Mouse (Mus musculus) mesoderm, embryonic 11.5 days (tissue): ENCODE measurements around the gene Vps36.
A peak's percentile ranks its signal among the peaks of the same experiment; 100 is the strongest.

Experiments used
- DNase-seq: peaks from one replicate; pipeline ENCODE4 v3.0.0-alpha.2; 2012; ENCODE audit warnings: low read depth, low spot score

The Vps36 gene

DNA sequence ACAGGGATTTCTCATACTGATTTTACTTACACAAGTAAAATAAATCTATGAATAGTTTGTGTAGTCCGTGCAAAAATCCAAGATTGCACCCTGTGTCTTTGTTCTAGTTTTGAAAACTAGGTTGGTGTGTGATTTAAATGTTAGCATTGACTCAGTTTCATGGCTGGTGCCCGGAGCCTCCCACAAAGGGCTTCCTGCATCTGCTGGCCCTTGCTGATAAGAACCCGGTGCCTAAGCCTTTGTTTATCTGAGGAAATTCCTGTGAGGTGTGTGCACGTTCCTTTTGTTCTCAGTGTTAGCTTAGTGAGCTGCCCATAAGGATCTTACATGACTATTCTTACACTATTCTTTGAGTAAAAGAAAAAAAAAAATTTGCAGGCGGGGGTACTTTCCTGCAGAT lies 16.4 kb downstream of the Vps36 start:
- DNase-seq: no peak

DNA sequence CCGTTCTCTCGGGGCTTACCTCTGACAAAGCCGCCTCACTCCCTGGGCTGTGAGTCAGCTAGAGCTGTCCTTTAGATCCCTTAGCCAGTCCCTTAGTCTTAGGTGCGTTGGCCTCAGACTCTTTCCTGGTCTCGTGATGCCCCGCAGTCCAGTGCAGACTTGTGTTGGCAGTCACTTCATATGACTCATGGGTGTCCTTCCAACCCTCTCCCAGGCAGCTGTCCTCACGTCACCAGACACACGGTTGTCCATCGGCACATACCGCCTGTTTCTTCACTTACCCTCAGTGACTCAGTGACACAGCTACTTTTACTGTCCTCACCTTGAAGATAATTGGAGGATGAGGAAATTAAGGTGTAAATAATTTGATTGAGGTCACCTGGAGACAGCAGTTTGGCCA lies 22.2 kb downstream of the Vps36 start:
- DNase-seq: no peak

DNA sequence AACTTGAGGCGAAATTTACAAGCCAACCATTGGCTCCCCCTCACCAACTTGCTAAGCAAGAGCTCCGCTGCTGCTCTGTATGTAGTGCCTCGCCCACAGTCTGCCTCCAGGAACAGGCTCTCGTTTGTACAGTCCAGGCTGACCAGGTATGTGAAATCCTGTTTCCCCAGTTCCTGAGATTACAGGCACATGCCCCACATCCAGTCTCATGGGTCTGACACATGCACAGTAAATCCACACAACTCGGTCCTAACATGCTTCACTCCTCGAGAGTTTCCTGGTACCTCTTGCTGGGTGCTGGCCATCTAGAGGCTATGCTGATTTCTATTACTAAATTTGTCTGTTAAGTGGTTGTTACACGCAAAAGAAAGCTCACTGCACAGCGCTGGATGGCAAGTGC lies 33.8 kb downstream of the Vps36 start:
- no peak for DNase-seq

DNA sequence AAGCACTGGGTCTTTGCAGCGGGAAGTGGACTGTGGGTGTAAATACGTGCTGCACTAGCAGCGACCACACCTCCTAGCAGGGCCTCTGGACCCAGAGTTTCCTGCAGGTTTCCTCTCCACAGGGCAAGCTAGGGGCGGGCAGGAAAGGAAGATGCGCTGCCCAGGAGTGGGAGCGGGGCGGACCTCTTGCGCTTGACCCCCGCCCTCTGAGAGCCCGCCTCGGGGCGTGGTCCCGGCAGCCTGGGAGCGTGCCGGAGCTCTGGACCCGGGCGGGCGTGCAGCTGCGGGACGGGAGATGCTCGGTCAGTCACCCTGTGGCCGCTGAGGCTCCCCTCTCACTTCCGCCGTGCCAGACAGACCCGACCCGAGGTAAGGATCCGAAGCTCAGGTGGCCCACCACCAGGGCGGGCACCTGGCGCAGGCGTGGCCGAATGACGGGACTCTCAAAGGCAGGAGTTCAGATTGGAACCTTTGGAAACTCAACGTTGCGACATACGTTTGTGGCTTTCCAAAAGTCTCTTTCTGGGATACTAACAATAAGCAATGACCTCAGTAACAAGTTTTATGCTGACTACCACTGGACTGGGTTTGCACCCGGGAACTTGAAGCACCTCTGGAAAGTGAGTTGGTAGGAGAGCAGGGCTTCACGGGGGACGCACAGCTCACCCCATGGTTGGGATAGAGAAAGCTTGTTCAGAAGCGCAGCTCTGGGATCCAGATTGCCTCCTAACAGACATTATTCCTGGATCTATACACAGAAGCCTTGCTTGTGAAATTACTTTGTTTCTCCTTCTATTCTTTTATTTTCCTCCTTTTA lies 34.7 kb downstream of the Vps36 start, which contains the start of gene Thsd1:
Gene Thsd1, plus strand, starts transcription at position 253 of the 817 bp plus-strand sequence.
- peak; percentile 64 for DNase-seq

DNA sequence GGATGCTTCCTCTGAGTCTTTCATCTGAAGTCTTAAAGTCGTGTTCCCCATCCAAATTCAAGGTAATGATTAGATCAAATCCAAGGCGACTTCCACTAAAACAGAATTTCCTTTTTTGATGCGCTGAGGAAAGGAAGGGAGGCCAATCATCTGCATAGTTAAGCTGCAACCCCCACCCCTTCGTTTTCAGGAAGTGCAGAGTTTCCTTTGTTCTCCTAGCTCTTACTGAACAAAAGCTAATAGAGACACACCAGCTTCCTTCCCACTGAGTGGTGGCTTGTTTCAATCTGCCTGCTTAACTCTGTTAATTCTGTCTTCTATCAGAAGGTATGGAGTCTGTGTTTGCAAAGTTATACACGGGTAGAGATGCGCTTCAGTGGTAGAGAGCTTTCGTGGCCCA lies 36.0 kb downstream of the Vps36 start:
- no peak for DNase-seq

DNA sequence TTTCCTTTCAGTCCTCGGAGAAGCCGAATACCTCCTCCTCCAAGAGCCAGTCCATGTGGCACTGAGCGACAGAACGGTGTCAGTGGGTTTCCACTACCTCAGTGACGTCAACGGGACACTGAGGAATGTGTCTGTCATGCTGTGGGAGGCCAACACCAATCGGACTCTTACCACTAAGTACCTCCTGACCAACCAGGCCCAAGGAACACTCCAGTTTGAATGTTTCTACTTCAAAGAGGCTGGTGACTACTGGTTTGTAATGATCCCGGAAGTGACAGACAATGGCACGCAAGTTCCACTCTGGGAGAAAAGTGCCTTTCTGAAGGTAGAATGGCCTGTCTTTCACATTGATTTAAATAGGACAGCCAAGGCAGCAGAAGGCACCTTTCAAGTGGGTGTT lies 50.4 kb downstream of the Vps36 start:
- DNase-seq: no peak

DNA sequence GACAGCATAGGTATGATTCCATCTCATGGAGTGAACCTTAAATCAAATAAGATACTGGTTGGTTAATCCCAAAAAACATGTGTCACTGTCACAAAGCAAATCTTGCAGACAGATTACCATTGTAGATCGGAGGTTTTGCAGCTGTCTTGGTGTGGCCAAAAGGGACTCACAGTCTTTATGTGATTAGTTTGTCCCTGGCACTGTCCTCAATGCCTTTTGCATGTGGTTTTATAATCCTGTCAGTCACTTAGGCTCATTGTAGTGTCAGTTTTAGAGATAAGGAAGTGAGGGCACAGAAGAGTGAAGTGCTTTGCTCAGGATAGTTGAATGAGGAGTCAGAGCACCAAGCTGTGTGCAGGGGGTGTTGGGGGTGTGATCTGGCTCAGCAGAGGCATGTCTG lies 53.1 kb downstream of the Vps36 start:
- no peak for DNase-seq

DNA sequence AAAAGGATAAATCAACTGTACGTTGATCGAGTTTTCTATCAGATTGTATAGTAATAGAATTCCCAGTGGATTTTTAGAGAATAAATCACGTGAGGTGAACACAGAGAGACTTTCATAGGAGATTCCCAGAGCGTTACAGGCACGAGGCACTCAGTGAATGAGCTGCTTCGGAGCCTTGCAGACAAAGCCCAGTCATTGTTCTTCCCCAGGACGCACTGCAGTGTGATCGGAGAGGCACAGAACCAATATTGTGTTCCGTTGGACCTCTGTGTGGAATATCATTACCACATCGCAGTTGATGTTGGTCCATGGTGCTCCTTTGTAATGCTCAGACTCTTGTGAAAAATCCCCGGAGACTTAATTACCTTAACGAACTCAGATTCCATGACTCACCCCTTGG lies 55.3 kb downstream of the Vps36 start:
- DNase-seq: no peak

DNA sequence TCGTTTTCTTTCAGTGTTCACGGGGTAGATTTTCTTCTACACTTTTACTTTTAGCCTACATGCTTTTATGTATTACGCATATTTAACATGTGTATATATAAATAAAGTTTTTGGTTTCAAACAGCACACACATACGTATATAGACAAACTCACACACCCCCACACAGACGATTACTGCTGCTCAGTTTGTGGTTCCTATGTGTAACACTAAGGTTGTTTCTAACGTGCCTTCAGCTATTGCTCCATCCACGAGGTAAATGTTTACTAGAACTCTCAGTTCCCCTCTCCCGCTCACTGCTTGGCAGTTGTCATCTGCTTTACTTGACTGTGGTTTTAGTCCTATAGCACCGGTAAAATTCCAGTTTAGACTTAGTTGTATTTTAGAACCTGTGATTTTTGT lies 56.5 kb downstream of the Vps36 start:
- DNase-seq: no peak

DNA sequence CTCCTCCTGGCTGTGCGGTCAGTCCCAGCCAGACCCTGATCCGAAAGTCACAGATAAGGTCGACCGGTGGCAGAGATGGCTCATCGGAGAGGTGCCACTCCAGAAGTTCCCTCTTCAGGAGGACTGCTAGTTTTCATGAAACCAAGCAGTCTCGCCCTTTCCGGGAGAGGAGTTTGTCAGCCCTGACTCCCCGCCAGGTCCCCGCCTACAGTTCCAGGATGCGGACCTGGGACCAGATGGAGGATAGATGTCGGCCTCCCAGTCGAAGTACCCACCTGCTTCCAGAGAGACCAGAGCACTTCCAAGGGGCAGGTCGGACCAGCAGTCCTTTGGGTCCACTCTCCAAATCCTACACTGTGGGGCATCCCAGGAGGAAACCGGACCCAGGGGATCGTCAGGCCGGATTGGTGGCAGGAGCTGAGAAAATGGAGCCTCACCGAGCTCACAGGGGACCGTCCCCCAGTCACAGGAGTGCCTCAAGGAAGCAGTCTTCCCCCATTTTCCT lies 66.4 kb downstream of the Vps36 start:
- DNase-seq: no peak

DNA sequence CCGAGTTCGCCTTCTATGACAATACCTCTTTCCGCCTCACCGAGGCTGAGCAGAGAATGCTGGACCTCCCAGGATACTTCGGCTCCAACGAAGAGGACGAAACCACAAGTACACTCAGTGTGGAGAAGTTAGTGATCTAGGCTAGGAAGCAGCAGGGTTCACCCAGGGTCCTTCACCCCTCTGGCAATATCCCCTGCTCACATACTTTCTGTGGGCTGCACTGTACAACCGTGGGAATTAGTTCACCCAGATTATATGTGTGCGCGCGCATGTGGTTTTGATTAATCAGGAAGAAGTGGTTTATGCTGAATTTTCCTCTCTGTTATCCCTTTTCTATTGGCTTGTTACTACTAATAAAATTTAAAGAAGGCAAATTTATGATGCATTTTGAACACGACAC lies 66.9 kb downstream of the Vps36 start:
- no peak for DNase-seq

DNA sequence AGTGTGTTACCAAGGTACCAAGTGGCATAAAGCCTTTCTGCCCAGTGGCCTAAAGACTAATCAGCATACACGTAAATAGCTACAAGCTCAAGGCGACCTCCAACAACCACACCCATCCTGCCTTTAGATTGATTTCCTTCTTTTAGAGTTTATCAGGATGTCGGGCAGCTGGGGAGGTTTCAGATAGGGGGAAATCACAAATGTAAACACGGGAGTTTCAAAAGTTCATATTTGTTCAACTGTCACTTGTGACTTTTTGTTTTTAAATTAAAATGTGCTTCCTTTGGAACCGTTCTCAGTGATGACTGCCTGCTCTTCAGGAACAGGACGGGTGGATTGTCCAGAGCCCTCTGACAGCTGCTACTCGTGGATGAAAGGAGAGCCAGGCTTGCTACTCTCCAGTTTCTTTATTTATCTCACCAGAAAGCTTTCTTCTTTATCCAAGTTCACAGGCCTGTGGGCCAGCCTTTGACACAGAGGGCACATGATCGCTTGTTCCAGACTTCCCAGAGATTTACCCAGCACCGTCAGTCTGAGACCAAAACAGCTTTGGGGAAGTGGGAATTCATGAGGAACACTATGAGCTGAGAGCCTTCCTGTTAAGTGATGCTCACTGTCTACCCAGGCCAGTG lies 67.6 kb downstream of the Vps36 start:
- DNase-seq: no peak

DNA sequence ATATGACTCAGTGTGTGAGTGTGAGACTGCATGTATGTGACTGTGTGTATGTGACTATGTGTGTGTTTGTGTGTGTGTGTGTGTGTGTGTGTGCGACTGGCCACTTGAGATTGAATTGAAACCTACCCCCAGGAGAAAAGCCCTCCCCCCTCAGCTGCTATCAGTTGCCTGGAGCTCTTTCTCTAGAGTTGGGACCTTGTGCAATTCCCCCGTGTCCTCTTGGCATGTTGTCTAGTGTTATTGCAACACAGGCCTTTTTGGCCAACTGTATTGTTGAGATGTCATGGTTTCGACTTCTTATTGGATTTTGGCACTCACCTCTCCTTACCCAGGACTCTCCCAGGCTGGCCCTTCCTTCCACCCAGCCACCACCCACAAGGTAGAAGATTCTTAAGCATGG lies 69.7 kb downstream of the Vps36 start:
- no peak for DNase-seq

DNA sequence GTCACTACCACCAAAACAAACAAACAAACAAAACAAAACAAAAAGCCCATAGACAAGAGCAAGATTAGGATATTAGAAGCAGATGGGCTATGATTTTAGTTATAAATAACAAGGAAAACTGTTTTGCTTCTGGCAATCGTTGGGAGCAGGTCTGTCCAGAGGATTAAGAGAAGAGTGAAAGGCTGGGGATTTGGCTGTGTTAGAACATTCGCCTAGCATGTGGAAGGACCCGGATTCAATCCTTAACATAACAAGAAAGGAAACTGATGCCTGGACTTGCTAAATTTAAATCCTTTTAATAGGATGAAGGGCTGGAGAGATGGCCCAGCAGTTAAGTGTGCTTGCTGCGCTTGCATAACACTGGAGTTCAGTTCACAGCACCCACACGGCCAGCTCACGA lies 71.7 kb downstream of the Vps36 start:
- no peak for DNase-seq

DNA sequence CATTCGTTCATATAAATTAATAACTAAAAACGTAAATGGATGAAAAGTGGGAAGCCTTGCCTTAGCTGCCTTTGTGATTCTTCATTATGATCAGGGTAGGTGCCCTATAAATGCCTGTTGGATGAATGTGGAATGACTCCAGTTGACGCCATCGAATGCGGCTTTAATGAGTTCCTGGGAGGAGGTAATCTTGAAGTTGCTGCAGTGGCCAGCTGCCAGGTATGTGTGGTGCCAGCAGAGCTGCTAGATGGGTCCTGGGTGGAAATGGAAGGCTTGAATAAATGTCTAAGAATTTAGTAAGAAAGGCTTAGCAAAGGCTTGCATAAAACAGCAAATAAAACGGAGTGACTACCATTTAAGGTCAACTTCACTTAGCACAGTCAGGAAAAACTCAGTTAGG lies 72.2 kb downstream of the Vps36 start:
- DNase-seq: no peak

DNA sequence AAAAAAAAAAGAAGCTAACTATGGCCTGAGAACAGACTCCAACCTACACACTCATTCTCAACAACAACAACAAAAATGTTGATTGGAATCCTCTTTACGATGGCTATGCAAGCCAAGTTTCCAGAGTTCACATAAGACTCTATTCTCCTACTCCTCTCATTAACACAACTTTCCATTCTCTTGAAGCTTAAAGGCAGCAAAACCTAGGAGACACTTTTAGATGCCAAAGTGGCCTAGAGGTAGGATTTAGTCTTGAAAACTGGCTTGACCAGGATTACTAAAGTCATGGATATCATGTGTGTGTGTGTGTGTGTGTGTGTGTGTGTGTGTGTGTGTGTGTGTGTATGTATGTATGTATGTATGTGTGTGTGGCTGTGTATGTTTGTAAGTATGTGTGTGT lies 72.6 kb downstream of the Vps36 start:
- no peak for DNase-seq

DNA sequence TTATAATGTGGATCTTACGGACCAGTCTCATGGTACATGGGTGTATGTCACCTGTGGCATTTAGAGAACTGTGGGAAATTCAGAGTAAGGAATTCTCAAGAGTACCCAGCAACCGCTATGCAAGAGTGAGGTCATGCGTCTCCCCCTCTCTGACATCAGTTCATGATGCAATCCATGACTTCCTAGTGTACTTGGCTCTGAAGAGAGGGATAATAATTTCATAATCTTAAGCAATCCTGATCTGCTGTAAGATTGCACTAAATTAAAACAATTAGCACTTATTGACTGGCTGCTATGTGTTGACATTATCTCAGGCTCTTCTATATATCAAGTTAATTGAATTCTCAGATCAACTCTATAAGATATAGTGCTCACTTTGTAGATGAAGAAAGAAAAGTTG lies 74.2 kb downstream of the Vps36 start:
- no peak for DNase-seq
